Mouse (Mus musculus) ES-E14 (cell line): ENCODE results near the gene Fgf11. TPM values are rescaled to one million over a fixed set of nuclear protein-coding genes. Genes with fewer than 3 reads are reported as not detected.
A peak's percentile ranks its signal among the peaks of the same experiment; 100 is the strongest.

Experiments
- DNase-seq: peaks from one replicate; pipeline ENCODE4 v3.0.0-alpha.2; 2013; ENCODE audit warnings: low read depth, low spot score
- H3K27ac ChIP-seq: 2 replicates; pipeline ENCODE4 v1.5.1; 2012; ENCODE audit warnings: low read depth, mild to moderate bottlenecking, low read length, moderate library complexity, mixed read lengths; ENCODE audit not compliant: poor library complexity, insufficient read depth, severe bottlenecking
- H3K36me3 ChIP-seq: 2 replicates; pipeline ENCODE4 v1.6.1; 2012; ENCODE audit warnings: mild to moderate bottlenecking, low read length, moderate library complexity, mixed read lengths; ENCODE audit not compliant: control insufficient read depth, poor library complexity, insufficient read depth, severe bottlenecking
- H3K4me1 ChIP-seq, 2 experiments: fragments of 150-350 bp in 1 of 2; sonication (generic) in 1 of 2; 2 replicates each; pipeline ENCODE4 v1.6.1; 2012; ENCODE audit warnings: low read length in 2 of 2, mild to moderate bottlenecking in 1 of 2, mixed read lengths in 1 of 2; ENCODE audit not compliant: control insufficient read depth in 2 of 2, insufficient read depth in 2 of 2, poor library complexity in 1 of 2
- H3K4me3 ChIP-seq, 2 experiments: fragments of 150-350 bp in 1 of 2; sonication (generic) in 1 of 2; 2 replicates each; pipeline ENCODE4 v1.5.1; 2012; ENCODE audit warnings: low read length in 2 of 2, low read depth in 1 of 2, mild to moderate bottlenecking in 1 of 2, mixed read lengths in 1 of 2; ENCODE audit not compliant: insufficient read depth in 1 of 2, poor library complexity in 1 of 2, severe bottlenecking in 1 of 2
- H3K9ac ChIP-seq: 2 replicates; pipeline ENCODE4 v1.6.1; 2012; ENCODE audit warnings: low read depth, mild to moderate bottlenecking, low read length, mixed read lengths; ENCODE audit not compliant: poor library complexity, insufficient read depth, severe bottlenecking
- H3K9me3 ChIP-seq: fragments of 150-350 bp; sonication (generic); 2 replicates; pipeline ENCODE4 v1.6.1; 2012; ENCODE audit warnings: low read depth, mild to moderate bottlenecking, low read length; ENCODE audit not compliant: control insufficient read depth, insufficient read depth
- CHD2 ChIP-seq: IDR thresholded peaks from 2 replicates; pipeline ENCODE4 v1.6.1; 2014; ENCODE audit warnings: mild to moderate bottlenecking, low read depth, low read length, inconsistent platforms
- HCFC1 ChIP-seq: IDR thresholded peaks from 2 replicates; pipeline ENCODE4 v1.6.1; 2012; ENCODE audit warnings: low read length, inconsistent platforms, borderline replicate concordance; ENCODE audit not compliant: insufficient read depth
- MAFK ChIP-seq: IDR thresholded peaks from 2 replicates; pipeline ENCODE4 v1.6.1; 2014; ENCODE audit warnings: mild to moderate bottlenecking, low read depth, low read length, inconsistent platforms; ENCODE audit not compliant: insufficient read depth
- ZC3H11A ChIP-seq: IDR thresholded peaks from 2 replicates; pipeline ENCODE4 v1.6.1; 2012; ENCODE audit warnings: low read depth, mild to moderate bottlenecking, inconsistent platforms, low read length, borderline replicate concordance
- ZNF384 ChIP-seq: IDR thresholded peaks from 2 replicates; pipeline ENCODE4 v1.6.1; 2012; ENCODE audit warnings: low read depth, low read length, inconsistent platforms
- in situ Hi-C, 2 experiments: fragments of 600-800 bp; cut with MboI; formaldehyde crosslinking; loops; one replicate each; pipeline ENCODE4 v1.15.1; 2025; ENCODE audit warnings: low sequenced_read_pairs in 2 of 2, inconsistent platforms in 1 of 2; ENCODE audit not compliant: unreplicated experiment in 2 of 2
- total RNA-seq: library from RNA; depleted of rRNA; stranded (reverse); fragments of 300-350 nt; gene quantifications from 2 replicates; pipeline ENCODE4 v1.2.3, GENCODE M21; 2012

Fgf11 gene
- total RNA-seq, 1 experiment, result 0.31 TPM

- H3K27ac ChIP-seq, result no peak within 1 kb of the TSS
- in situ Hi-C loops, result loop anchor here in 1 of 2 experiments (10.0 kb wide), 1 partner anchor 70 kb away; the partner anchor contains the start of gene Tmem95
- H3K9ac ChIP-seq, result peak within 1 kb of the TSS; percentile 21; the same call in 1 of the 2 replicates
- no peaks in the 10 kb centered on the region for H3K9me3 ChIP-seq
- H3K36me3 ChIP-seq, result no peaks in the 10 kb centered on the region; the same call in 1 of the 2 replicates
- H3K4me3 ChIP-seq, result peak within 1 kb of the TSS; percentile 62 to 92
- no peak for DNase-seq
- peaks cover 3 to 10% of the 10 kb centered on the region in 2 experiments; a peak in 3 of 4 replicates for H3K4me1 ChIP-seq
- TF ChIP-seq ZNF384 (peak; percentile 84), CHD2 (no peak), MAFK (peak; percentile 68; the same call in 1 of the 2 replicates), HCFC1 (peak; percentile 88)
These were observed 3.6 kb upstream of the Fgf11 start, which contains the start of gene Tmem102 for GRCm38 (mm10) chr11:69804972-69805909. Gene Tmem102 (minus strand): TSS chr11:69805624.

DNA sequence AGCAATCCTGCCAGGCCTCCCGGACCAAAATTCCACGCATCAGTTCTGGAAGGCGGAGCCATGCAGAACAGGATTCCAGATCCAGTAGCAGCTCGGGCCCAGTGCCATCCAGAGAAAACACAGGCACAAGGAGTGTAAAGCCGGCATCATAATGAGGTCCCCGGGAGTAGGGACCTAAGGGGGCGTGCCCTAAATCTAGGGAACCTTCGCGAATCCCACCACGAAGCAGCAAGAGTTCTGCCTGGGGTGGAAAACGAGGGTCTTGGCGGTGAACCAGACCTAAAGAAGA is 2.9 kb upstream of the Fgf11 start:
- Histone ChIP-seq H3K36me3 (no peaks in the 10 kb centered on the region; the same call in 1 of the 2 replicates), H3K4me3 (peak overlapping the region; percentile 62 to 92), H3K9me3 (no peaks in the 10 kb centered on the region), H3K9ac (no peak overlapping the region; the same call in 1 of the 2 replicates), H3K4me1 (peaks cover 3 to 13% of the 10 kb centered on the region in 2 experiments; a peak in 3 of 4 replicates), H3K27ac (no peak overlapping the region)
- no peak for TF ChIP-seq MAFK
- TF ChIP-seq ZC3H11A, result no peak
- no peak for TF ChIP-seq CHD2
- no peak for TF ChIP-seq ZNF384
- no peak for TF ChIP-seq HCFC1
- in situ Hi-C loops, result loop anchor here in 1 of 2 experiments (10.0 kb wide), 1 partner anchor 70 kb away; the partner anchor contains the start of gene Tmem95
- DNase-seq, result no peak

DNA sequence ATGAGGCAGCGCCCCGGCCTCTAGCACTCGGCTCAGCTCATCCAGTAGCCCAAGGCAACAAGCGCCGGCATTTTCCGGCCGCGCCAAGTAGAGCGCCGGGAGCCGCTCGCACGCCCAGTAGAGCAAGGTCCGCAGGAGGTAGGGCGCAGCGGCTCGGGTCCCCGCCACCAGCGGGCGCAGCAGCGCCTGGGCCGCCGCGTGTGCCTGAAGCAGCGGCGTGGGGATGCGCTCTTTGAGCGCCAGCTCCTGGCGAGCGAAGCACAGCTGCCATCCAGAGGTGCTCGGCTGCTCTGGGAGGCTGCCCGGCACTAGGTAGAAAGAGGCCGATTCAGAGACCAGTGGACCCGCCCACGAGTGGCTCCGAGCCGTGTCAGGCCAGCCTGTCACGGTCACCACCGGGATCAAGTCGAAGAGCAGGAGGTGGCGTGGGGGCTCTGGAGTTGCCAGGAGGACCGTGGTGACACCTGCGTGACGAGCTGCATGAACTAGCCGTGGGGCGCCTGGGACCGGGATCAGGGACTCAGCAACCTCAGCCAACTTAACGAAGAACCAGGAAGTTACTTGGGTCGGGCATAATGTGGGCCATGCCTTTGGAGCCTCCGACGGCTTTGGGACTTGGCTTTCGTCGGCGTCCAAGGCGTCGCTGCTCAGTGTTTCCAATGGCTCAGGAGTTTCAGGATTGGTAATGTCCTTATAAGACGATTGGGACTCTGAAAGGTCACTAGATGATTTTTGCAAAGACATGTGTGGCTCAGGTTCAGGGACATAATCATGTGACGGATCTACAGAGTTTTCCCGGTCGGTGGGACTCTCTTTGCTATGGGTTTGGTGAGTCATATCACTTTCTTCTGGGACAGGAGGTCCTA is 2.4 kb upstream of the Fgf11 start:
- no peaks in the 10 kb centered on the region; the same call in 1 of the 2 replicates for H3K36me3 ChIP-seq
- TF ChIP-seq ZC3H11A, result no peak
- in situ Hi-C loops, result loop anchor here in 1 of 2 experiments (10.0 kb wide), 1 partner anchor 71 kb away; the partner anchor contains the start of gene Tmem95
- peak overlapping the region; percentile 62 to 92 for H3K4me3 ChIP-seq
- H3K9me3 ChIP-seq, result no peaks in the 10 kb centered on the region
- DNase-seq, result no peak
- H3K4me1 ChIP-seq, result peaks cover 3 to 17% of the 10 kb centered on the region in 2 experiments; a peak in 3 of 4 replicates
- peak overlapping the region; percentile 46 for H3K9ac ChIP-seq
- H3K27ac ChIP-seq, result no peak overlapping the region

GRCm38 (mm10) chr11:69803328-69803727 is 1.7 kb upstream of the Fgf11 start:
- H3K4me1 ChIP-seq, result peaks cover 3 to 18% of the 10 kb centered on the region in 2 experiments; a peak in 3 of 4 replicates
- no peak for DNase-seq
- no peak for TF ChIP-seq HCFC1
- TF ChIP-seq ZC3H11A, result no peak
- no peak for TF ChIP-seq CHD2
- TF ChIP-seq MAFK, result no peak
- TF ChIP-seq ZNF384, result no peak
- peak overlapping the region; percentile 62 to 92 for H3K4me3 ChIP-seq
- H3K9ac ChIP-seq, result peak overlapping the region; percentile 46; the same call in 1 of the 2 replicates
- H3K9me3 ChIP-seq, result no peaks in the 10 kb centered on the region
- no peaks in the 10 kb centered on the region; the same call in 1 of the 2 replicates for H3K36me3 ChIP-seq
- in situ Hi-C loops, result loop anchor here in 1 of 2 experiments (10.0 kb wide), 1 partner anchor 71 kb away; the partner anchor contains the start of gene Tmem95
- no peak overlapping the region for H3K27ac ChIP-seq
